In genomic region chr8:119424740-119425139, GRCm38 (mm10) we compare ENCODE assay signal across 7 mouse cellular contexts. TPM values are rescaled to one million over a fixed set of nuclear protein-coding genes. Genes with fewer than 3 reads are reported as not detected.
DNase-seq lines count a peak whose midpoint lies in the region; ATAC-seq lines count a peak whose summit lies in the region.

No protein-coding gene starts in this region.

- intact Hi-C loops in left cerebral cortex, postnatal 4 days (cut with DNase I) = no loop called here

- no peaks in the 10 kb centered on the region for H3K36me3 ChIP-seq in forebrain, embryonic 13.5 days (ENCODE audit: poor library complexity, severe bottlenecking)

- H3K27me3 ChIP-seq in forebrain, embryonic 13.5 days = no peaks in the 10 kb centered on the region

- no peak overlapping the region for H3K27ac ChIP-seq in forebrain, embryonic 13.5 days

- no peaks in the 10 kb centered on the region for H3K9me3 ChIP-seq in forebrain, embryonic 13.5 days (replicated peaks)

- H3K4me2 ChIP-seq in forebrain, embryonic 13.5 days = no peak overlapping the region

- WGBS in forebrain, embryonic 13.5 days = 83% methylated on average over 10 of the region's 10 CpGs

- ATAC-seq in common myeloid progenitor, adult 5-6 weeks (replicated peaks; ENCODE audit: low read depth, poor library complexity, severe bottlenecking) = peak; percentile 39
- no peak for ATAC-seq in forebrain, embryonic 13.5 days

- H3K4me3 ChIP-seq in forebrain, embryonic 13.5 days = no peak overlapping the region

- H3K9ac ChIP-seq in forebrain, embryonic 13.5 days = no peak overlapping the region

- H3K4me1 ChIP-seq in forebrain, embryonic 13.5 days = 0 out of 2 replicates have a peak, but pooled peaks cover 2% of the 10 kb centered on the region

- peak; percentile 65 for DNase-seq in layer of hippocampus, adult 11-12 months (ENCODE audit: low spot score)
- DNase-seq in layer of hippocampus, postnatal 14 days (ENCODE audit: low spot score in 2 of 2) = no peak
- peak; percentile 47 for DNase-seq in kidney, postnatal 10 days
- peak; percentile 50 for DNase-seq in naive thymus-derived CD4-positive, alpha-beta T cell, adult 2 months (ENCODE audit: low read depth)
- DNase-seq in left cerebral cortex, postnatal 4 days = no peak

RNA-seq across cellular contexts. Expression of gene Osgin1, which starts 9.2 kb away (rescaled TPM):
- total RNA-seq in layer of hippocampus, postnatal 14 days (2021) = 1 to 10 TPM in 1 of 2 experiments, under 1 TPM in 1; 0.19 to 1.2 TPM
- not detected in 2 replicates for total RNA-seq in common myeloid progenitor, adult 5-6 weeks (2017)
- under 1 TPM in 1 of 2 experiments, not detected in 1; 0.30 TPM for total RNA-seq in left cerebral cortex, postnatal 4 days (2021)
- polyA plus RNA-seq in forebrain, embryonic 13.5 days (2015; fragmentation: Nextera tagmentation; extraction: Ambion mirVana) = 0.14 and 0.37 TPM in 2 replicates

RNA-seq across cellular contexts. Expression of gene Necab2, which starts 21.8 kb away (rescaled TPM):
- total RNA-seq in layer of hippocampus, postnatal 14 days (2021) = 100 to 1,000 TPM; 126 to 129 TPM
- total RNA-seq in common myeloid progenitor, adult 5-6 weeks (2017) = not detected in 2 replicates
- total RNA-seq in left cerebral cortex, postnatal 4 days (2021) = 10 to 100 TPM; 35.9 to 48.5 TPM
- 13.3 and 15.3 TPM in 2 replicates for polyA plus RNA-seq in forebrain, embryonic 13.5 days (2015; fragmentation: Nextera tagmentation; extraction: Ambion mirVana)

RNA-seq across cellular contexts. Expression of gene Mlycd, which starts 30.1 kb away (rescaled TPM):
- 10 to 100 TPM; 24.1 to 27.0 TPM for total RNA-seq in layer of hippocampus, postnatal 14 days (2021)
- total RNA-seq in common myeloid progenitor, adult 5-6 weeks (2017) = 8.1 and 12.0 TPM in 2 replicates
- 10 to 100 TPM; 19.3 to 21.5 TPM for total RNA-seq in left cerebral cortex, postnatal 4 days (2021)
- 11.0 and 11.1 TPM in 2 replicates for polyA plus RNA-seq in forebrain, embryonic 13.5 days (2015; fragmentation: Nextera tagmentation; extraction: Ambion mirVana)

Comparison
In these comparisons a context has a peak if more than half of its experiments do, and no peak if none do; other contexts are left out.
1. DNase-seq: peak in layer of hippocampus, adult 11-12 months (single experiment), kidney, postnatal 10 days (single experiment) and naive thymus-derived CD4-positive, alpha-beta T cell, adult 2 months (single experiment); none in layer of hippocampus, postnatal 14 days (0 of 2) and left cerebral cortex, postnatal 4 days (single experiment).
2. RNA of gene Necab2, which starts 21.8 kb away (total RNA-seq): 126 to 129 TPM in layer of hippocampus, postnatal 14 days and 35.9 to 48.5 TPM in left cerebral cortex, postnatal 4 days; not detected in common myeloid progenitor, adult 5-6 weeks; every median in the first group is over 10 times any median in the second.